Mouse (Mus musculus) heart, adult 2 months (tissue): Measurements from ENCODE around the gene Hoxc13. TPM values are rescaled to one million over a fixed set of nuclear protein-coding genes. Genes with fewer than 3 reads are reported as not detected.

Source experiments
- DNase-seq, 2 experiments: peaks; one replicate each; pipeline ENCODE4 v3.0.0; 2021
- H3K27ac ChIP-seq: fragments of 200-600 bp; 2 replicates; pipeline ENCODE4 v1.8.1; 2022
- H3K27me3 ChIP-seq: fragments of 200-500 bp; 2 replicates; pipeline ENCODE4 v1.6.1; 2012; ENCODE audit warnings: mild to moderate bottlenecking, low read length, inconsistent platforms, mixed read lengths; ENCODE audit not compliant: control insufficient read depth, insufficient read depth
- H3K36me3 ChIP-seq: fragments of 200-500 bp; 2 replicates; pipeline ENCODE4 v1.6.1; 2012; ENCODE audit warnings: low read length, inconsistent platforms; ENCODE audit not compliant: control insufficient read depth, insufficient read depth
- H3K4me1 ChIP-seq: fragments of 200-500 bp; 2 replicates; pipeline ENCODE4 v1.6.1; 2011; ENCODE audit warnings: low read length; ENCODE audit not compliant: control insufficient read depth, insufficient read depth
- H3K4me3 ChIP-seq: fragments of 200-600 bp; 2 replicates; pipeline ENCODE4 v1.8.1; 2022
- H3K79me2 ChIP-seq: fragments of 200-500 bp; replicated peaks from 2 replicates; pipeline ENCODE4 v1.6.1; 2012; ENCODE audit warnings: mild to moderate bottlenecking, inconsistent platforms, low read length, moderate library complexity, mixed read lengths; ENCODE audit not compliant: control insufficient read depth, insufficient read depth
- H3K9ac ChIP-seq: fragments of 200-500 bp; 2 replicates; pipeline ENCODE4 v1.6.1; 2012; ENCODE audit warnings: low read depth, mild to moderate bottlenecking, control low read depth, inconsistent platforms, low read length, mixed read lengths
- CTCF ChIP-seq: fragments of 200-600 bp; IDR thresholded peaks from 2 replicates; pipeline ENCODE4 v1.8.1; 2022; ENCODE audit warnings: antibody characterized with exemption, mild to moderate bottlenecking, moderate library complexity
- EP300 ChIP-seq: fragments of 200-500 bp; IDR thresholded peaks from 2 replicates; pipeline ENCODE4 v1.6.1; 2011; ENCODE audit warnings: low read depth, low read length, control low read depth; ENCODE audit not compliant: insufficient read depth
- POLR2A ChIP-seq: fragments of 200-500 bp; IDR thresholded peaks from 2 replicates; pipeline ENCODE4 v1.6.1; 2011; ENCODE audit warnings: mild to moderate bottlenecking, low read depth, low read length, control low read depth; ENCODE audit not compliant: insufficient read depth
- WGBS: fragments of 180-500 bp; shearing (Covaris S2); methylation state at CpG from one replicate; pipeline ENCODE4 v1.1.7; 2018; 5-methylcytosine and 5-hydroxymethylcytosine counted together
- intact Hi-C: fragments of 180-260 bp; cut with DNase I; formaldehyde crosslinking; loops from one replicate; pipeline ENCODE4 v1.15.1; 2025
- polyA plus RNA-seq: library from polyadenylated mRNA; depleted of rRNA; stranded (reverse); fragments of >200 nt; gene quantifications from 2 replicates; pipeline ENCODE4 v1.2.3, GENCODE M21; 2012
- total RNA-seq, 2 experiments: library from RNA; stranded (reverse); gene quantifications; 2 replicates each; pipeline ENCODE4 v1.2.3; 2021

Gene Hoxc13
- total and polyA plus RNA-seq, 3 experiments, result not detected

DNA sequence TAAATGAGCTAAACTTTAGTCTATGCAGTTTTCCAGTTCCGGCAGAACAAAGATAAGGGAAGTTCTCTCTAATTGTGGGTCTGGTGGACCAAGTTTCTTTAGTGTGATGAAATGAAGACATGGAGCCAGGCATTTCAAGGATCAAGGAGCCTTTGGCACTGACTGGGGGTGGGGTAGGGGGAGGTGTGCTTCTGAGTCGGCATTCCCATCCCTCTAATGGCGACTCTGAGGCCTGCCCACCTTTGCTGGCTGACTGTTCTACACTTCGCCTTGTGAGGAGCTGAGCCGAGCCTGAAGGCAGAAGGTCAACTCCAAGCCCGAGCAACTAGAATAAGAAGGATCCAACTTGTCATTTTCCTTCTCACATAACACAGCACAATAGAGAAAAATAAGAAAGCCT lies 40.8 kb downstream of the Hoxc13 start:
- 6% methylated on average over 6 of the region's 6 CpGs for whole genome bisulfite sequencing
- no peak overlapping the region for H3K4me3 ChIP-seq
- peaks cover 37% of the 10 kb centered on the region for H3K27me3 ChIP-seq
- no peaks in the 10 kb centered on the region for H3K36me3 ChIP-seq
- no peak overlapping the region for H3K27ac ChIP-seq
- H3K79me2 ChIP-seq, result no peaks in the 10 kb centered on the region
- no peak for DNase-seq
- TF ChIP-seq POLR2A, result no peak
- no peak for TF ChIP-seq CTCF
- TF ChIP-seq EP300, result no peak
- intact Hi-C loops, result no loop called here
- no peaks in the 10 kb centered on the region for H3K4me1 ChIP-seq
- no peak overlapping the region for H3K9ac ChIP-seq

DNA sequence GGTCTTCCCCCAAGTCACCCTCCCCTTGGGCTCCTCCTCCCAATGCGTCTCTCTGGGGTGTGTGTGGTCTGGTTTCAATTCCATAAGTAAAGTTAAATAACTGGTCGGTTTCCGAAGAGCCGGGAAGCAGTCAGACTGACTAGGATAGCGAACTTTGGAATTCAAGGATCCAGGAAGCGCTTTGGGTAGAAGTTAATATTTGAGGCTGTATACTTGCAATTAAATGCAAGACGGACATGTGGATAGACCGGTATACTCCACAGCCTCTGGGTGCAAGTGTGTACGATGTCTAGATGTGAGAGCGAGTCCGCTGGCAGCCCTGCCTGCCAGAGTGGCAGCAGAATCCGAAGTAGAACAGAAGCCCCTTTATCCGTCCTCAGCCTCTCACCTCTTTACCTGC lies 41.6 kb downstream of the Hoxc13 start:
- Histone ChIP-seq H3K27ac (no peak overlapping the region), H3K27me3 (peaks cover 40% of the 10 kb centered on the region), H3K4me1 (no peaks in the 10 kb centered on the region), H3K9ac (no peak overlapping the region), H3K79me2 (no peaks in the 10 kb centered on the region), H3K4me3 (no peak overlapping the region), H3K36me3 (no peaks in the 10 kb centered on the region)
- intact Hi-C loops, result no loop called here
- WGBS, result 7% methylated on average over 13 of the region's 13 CpGs
- no peak for TF ChIP-seq EP300
- no peak for DNase-seq

DNA sequence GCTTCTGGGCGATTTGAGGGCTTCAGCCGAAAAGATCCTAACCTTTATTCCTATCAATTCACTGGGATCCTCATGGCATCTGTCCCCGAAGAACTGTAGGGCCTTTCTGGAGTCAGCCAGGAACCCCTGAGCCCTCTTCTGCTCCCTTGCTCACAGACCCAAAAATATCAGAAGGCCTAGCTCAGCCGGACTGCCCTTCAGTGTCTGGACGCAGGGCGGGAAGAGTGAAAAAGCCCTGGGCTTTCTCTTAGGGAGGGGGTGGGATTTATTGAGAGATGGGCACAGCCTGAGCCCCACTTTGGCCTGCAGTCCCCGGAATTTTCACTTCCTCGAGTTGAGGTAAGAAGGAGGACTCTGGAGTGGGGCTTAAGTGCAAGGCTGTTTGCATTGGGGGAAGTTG lies 42.4 kb downstream of the Hoxc13 start:
- Histone ChIP-seq H3K79me2 (no peaks in the 10 kb centered on the region), H3K27ac (no peak overlapping the region)
- WGBS, result 7% methylated on average over 8 of the region's 8 CpGs

DNA sequence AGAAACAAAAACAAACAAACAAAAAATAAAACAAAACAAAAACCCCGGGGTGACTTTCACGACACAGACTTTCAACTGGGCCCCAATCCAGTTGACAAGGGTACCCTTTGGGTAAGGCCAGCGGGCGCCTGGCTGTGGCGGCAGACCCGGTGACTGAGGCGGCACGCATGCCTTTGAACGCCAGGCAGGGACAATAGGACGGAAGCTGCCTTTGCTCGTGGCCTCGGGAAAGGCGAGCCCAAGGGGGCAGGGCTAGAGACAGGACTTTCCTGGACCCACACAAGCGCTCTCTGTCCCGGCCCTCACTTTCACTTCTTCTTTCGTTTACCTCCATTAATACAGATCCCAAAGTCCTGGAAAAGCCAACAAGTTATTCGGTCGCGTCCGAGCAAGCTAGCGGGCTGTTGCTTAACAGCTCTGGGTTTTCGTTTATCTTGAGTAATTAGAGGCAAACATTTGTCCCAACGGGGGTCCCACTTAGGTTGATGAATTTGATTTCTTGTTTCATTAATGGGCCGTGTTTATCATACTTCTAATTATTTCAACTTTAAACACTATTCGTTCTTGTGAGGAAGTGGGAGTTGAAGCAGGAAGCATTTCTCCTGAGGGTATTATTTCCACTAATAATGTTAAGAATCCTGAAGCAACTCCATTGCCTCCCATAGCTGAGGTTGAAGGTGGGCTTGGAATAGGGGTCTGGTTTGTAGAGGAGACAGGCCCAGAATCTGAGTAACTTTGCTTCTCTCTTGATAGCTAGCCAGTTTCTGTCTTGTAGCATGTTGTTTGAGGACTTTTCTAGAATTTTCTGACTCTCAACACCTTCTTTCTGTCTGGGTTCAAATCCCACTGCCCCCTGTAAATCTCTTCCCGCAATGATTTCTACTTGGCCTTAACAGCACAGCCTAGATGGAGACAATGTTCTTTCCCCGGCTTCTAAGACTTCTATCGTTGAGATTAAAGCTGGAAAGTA lies 43.1 kb downstream of the Hoxc13 start:
- TF ChIP-seq POLR2A (no peak), EP300 (no peak), CTCF (no peak)
- Histone ChIP-seq H3K4me1 (no peaks in the 10 kb centered on the region), H3K27me3 (peaks cover 42% of the 10 kb centered on the region), H3K4me3 (no peak overlapping the region), H3K27ac (no peak overlapping the region), H3K36me3 (no peaks in the 10 kb centered on the region), H3K79me2 (no peaks in the 10 kb centered on the region), H3K9ac (no peak overlapping the region)
- no peak for DNase-seq
- intact Hi-C loops, result no loop called here
- WGBS, result 2% methylated on average over 28 of the region's 28 CpGs

More for the DNA sequence above, 42.4 kb downstream of the Hoxc13 start:
- Histone ChIP-seq H3K4me1 (no peaks in the 10 kb centered on the region), H3K4me3 (no peak overlapping the region), H3K27me3 (peaks cover 40% of the 10 kb centered on the region), H3K36me3 (no peaks in the 10 kb centered on the region), H3K9ac (no peak overlapping the region)
- no peak for TF ChIP-seq CTCF
- no peak for TF ChIP-seq EP300
- TF ChIP-seq POLR2A, result no peak
- no peak for DNase-seq
- intact Hi-C loops, result no loop called here

DNA sequence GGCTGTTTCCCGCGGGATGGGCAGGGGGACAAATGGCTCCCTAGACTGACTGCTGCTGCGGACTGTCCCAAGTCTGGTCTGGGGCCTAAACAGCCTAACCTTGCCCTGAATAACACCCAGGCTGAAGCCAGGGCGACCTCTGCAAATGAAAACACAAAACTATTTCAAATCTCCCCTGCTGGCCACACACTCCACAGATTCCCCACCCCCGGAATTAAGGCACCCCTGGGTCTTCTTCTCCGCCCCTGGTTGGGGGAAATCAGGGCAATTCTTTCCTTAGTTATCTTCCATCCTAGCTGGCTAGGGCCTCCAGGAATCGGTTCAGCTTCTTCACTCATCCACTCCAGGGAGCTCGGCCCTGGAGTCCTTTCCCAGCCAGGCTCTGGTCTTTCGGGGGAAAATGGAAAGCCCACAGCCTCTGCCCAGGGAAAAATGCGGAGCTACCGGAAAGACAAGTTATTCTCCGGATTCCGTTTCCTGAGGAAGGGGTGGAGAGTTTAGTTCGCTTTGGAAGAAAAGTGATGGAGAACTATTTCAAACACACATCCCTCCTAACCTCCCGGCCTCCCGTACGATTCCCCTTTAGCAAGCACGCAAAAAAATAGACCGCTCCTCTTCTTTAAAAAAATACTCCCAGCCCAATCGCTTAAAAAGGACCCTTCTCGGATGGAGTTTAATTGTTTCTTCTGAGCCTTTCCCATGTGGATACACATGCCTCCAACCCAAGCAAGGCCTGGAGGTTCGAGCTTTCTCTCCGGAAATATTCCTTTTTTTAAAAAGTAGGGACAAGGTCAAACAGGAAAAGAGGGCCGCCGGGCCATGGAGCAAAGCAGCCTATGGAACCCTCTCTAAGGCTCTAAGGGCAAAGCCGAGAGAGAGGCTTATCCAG lies 44.3 kb downstream of the Hoxc13 start:
- intact Hi-C loops, result no loop called here
- Histone ChIP-seq H3K4me3 (no peak overlapping the region), H3K9ac (no peak overlapping the region), H3K36me3 (no peaks in the 10 kb centered on the region), H3K27ac (no peak overlapping the region), H3K27me3 (peaks cover 40% of the 10 kb centered on the region), H3K4me1 (no peaks in the 10 kb centered on the region), H3K79me2 (no peaks in the 10 kb centered on the region)
- 8% methylated on average over 26 of the region's 26 CpGs for WGBS
- TF ChIP-seq CTCF, result no peak
- no peak for TF ChIP-seq POLR2A
- no peak for TF ChIP-seq EP300
- no peak for DNase-seq
